Mouse (Mus musculus): ENCODE measurements around the gene Foxk1. TPM values are rescaled to one million over a fixed set of nuclear protein-coding genes. Genes with fewer than 3 reads are reported as not detected.

Foxk1 gene
- total and polyA plus RNA-seq, 2 experiments, result 3.0 to 7.6 TPM

GRCm38 (mm10) chr5:142423701-142424100 lies 22.4 kb downstream of the Foxk1 start:
- Histone ChIP-seq H3K4me1 (ENCODE audit: control insufficient read depth, insufficient read depth, low read length) (peaks cover 34% of the 10 kb centered on the region), H3K79me2 (ENCODE audit: control insufficient read depth, insufficient read depth, low read length) (peaks cover 43% of the 10 kb centered on the region), H3K9ac (ENCODE audit: low read depth, low read length) (no peak overlapping the region), H3K4me3 (ENCODE audit: insufficient read depth, low read depth, low read length) (no peak overlapping the region), H3K27me3 (ENCODE audit: control insufficient read depth, insufficient read depth, low read length) (no peaks in the 10 kb centered on the region), H3K36me3 (ENCODE audit: control insufficient read depth, insufficient read depth, low read length) (no peaks in the 10 kb centered on the region), H3K27ac (replicated peaks; ENCODE audit: insufficient read depth, low read depth, low read length) (no peak overlapping the region)
- no peak for TF ChIP-seq POLR2A (IDR thresholded peaks at IDR 0.05; ENCODE audit: extremely low read depth, insufficient read depth, low read length)
- no peak for TF ChIP-seq CTCF (IDR thresholded peaks at IDR 0.05; ENCODE audit: low read depth, low read length)
- no peak for DNase-seq (ENCODE audit: extremely low read depth, low read depth, low spot score)
- WGBS, result 64% methylated on average over 3 of the region's 3 CpGs

- Histone ChIP-seq H3K27me3 (ENCODE audit: control insufficient read depth, insufficient read depth, low read length) (no peaks in the 10 kb centered on the region), H3K4me3 (ENCODE audit: insufficient read depth, low read depth, low read length) (peak overlapping the region; percentile 3; the same call in 1 of the 2 replicates), H3K79me2 (ENCODE audit: control insufficient read depth, insufficient read depth, low read length) (peaks cover 32% of the 10 kb centered on the region), H3K4me1 (ENCODE audit: control insufficient read depth, insufficient read depth, low read length) (peaks cover 34% of the 10 kb centered on the region), H3K9ac (ENCODE audit: low read depth, low read length) (no peak overlapping the region), H3K36me3 (ENCODE audit: control insufficient read depth, insufficient read depth, low read length) (no peaks in the 10 kb centered on the region), H3K27ac (replicated peaks; ENCODE audit: insufficient read depth, low read depth, low read length) (peak overlapping the region; percentile 62)
- WGBS, result 18% methylated on average over 13 of the region's 13 CpGs
- TF ChIP-seq POLR2A (IDR thresholded peaks at IDR 0.05; ENCODE audit: extremely low read depth, insufficient read depth, low read length) (no peak), CTCF (IDR thresholded peaks at IDR 0.05; ENCODE audit: low read depth, low read length) (no peak)
- peak; percentile 66 for DNase-seq (ENCODE audit: extremely low read depth, low read depth, low spot score)
These were observed 23.5 kb downstream of the Foxk1 start for GRCm38 (mm10) chr5:142424627-142425349.

GRCm38 (mm10) chr5:142426476-142426875 lies 25.2 kb downstream of the Foxk1 start:
- H3K27ac ChIP-seq (replicated peaks; ENCODE audit: insufficient read depth, low read depth, low read length), result 0 out of 2 replicates have a peak overlapping the region, but pooled peaks have one; percentile 13
- peaks cover 41% of the 10 kb centered on the region for H3K4me1 ChIP-seq (ENCODE audit: control insufficient read depth, insufficient read depth, low read length)
- no peaks in the 10 kb centered on the region for H3K36me3 ChIP-seq (ENCODE audit: control insufficient read depth, insufficient read depth, low read length)
- peaks cover 35% of the 10 kb centered on the region; the same call in 1 of the 2 replicates for H3K79me2 ChIP-seq (ENCODE audit: control insufficient read depth, insufficient read depth, low read length)
- WGBS, result 59% methylated on average over 2 of the region's 2 CpGs
- H3K4me3 ChIP-seq (ENCODE audit: insufficient read depth, low read depth, low read length), result no peak overlapping the region
- no peak overlapping the region for H3K9ac ChIP-seq (ENCODE audit: low read depth, low read length)
- no peaks in the 10 kb centered on the region for H3K27me3 ChIP-seq (ENCODE audit: control insufficient read depth, insufficient read depth, low read length)
- peak; percentile 71 for DNase-seq (ENCODE audit: extremely low read depth, low read depth, low spot score)
- no peak for TF ChIP-seq CTCF (IDR thresholded peaks at IDR 0.05; ENCODE audit: low read depth, low read length)
- no peak for TF ChIP-seq POLR2A (IDR thresholded peaks at IDR 0.05; ENCODE audit: extremely low read depth, insufficient read depth, low read length)

- Histone ChIP-seq H3K27me3 (ENCODE audit: control insufficient read depth, insufficient read depth, low read length) (no peaks in the 10 kb centered on the region), H3K9ac (ENCODE audit: low read depth, low read length) (no peak overlapping the region), H3K79me2 (ENCODE audit: control insufficient read depth, insufficient read depth, low read length) (peaks cover 31% of the 10 kb centered on the region; the same call in 1 of the 2 replicates), H3K4me3 (ENCODE audit: insufficient read depth, low read depth, low read length) (no peak overlapping the region), H3K36me3 (ENCODE audit: control insufficient read depth, insufficient read depth, low read length) (no peaks in the 10 kb centered on the region), H3K27ac (replicated peaks; ENCODE audit: insufficient read depth, low read depth, low read length) (no peak overlapping the region), H3K4me1 (ENCODE audit: control insufficient read depth, insufficient read depth, low read length) (peaks cover 45% of the 10 kb centered on the region)
- 86% methylated on average over 10 of the region's 10 CpGs for WGBS
- TF ChIP-seq POLR2A (IDR thresholded peaks at IDR 0.05; ENCODE audit: extremely low read depth, insufficient read depth, low read length) (no peak), CTCF (IDR thresholded peaks at IDR 0.05; ENCODE audit: low read depth, low read length) (no peak)
- DNase-seq (ENCODE audit: extremely low read depth, low read depth, low spot score), result no peak
These were observed 26.6 kb downstream of the Foxk1 start for GRCm38 (mm10) chr5:142427876-142428275.

- no peak overlapping the region for H3K27ac ChIP-seq (replicated peaks; ENCODE audit: insufficient read depth, low read depth, low read length)
- no peaks in the 10 kb centered on the region for H3K36me3 ChIP-seq (ENCODE audit: control insufficient read depth, insufficient read depth, low read length)
- H3K4me1 ChIP-seq (ENCODE audit: control insufficient read depth, insufficient read depth, low read length), result peaks cover 49% of the 10 kb centered on the region
- H3K4me3 ChIP-seq (ENCODE audit: insufficient read depth, low read depth, low read length), result no peak overlapping the region
- 84% methylated on average over 6 of the region's 6 CpGs for WGBS
- DNase-seq (ENCODE audit: extremely low read depth, low read depth, low spot score), result no peak
- no peak for TF ChIP-seq CTCF (IDR thresholded peaks at IDR 0.05; ENCODE audit: low read depth, low read length)
- TF ChIP-seq POLR2A (IDR thresholded peaks at IDR 0.05; ENCODE audit: extremely low read depth, insufficient read depth, low read length), result no peak
- no peaks in the 10 kb centered on the region for H3K27me3 ChIP-seq (ENCODE audit: control insufficient read depth, insufficient read depth, low read length)
- H3K9ac ChIP-seq (ENCODE audit: low read depth, low read length), result no peak overlapping the region
- H3K79me2 ChIP-seq (ENCODE audit: control insufficient read depth, insufficient read depth, low read length), result peaks cover 36% of the 10 kb centered on the region; the same call in 1 of the 2 replicates
These were observed 27.4 kb downstream of the Foxk1 start for GRCm38 (mm10) chr5:142428691-142429090.

GRCm38 (mm10) chr5:142431029-142431428 lies 29.7 kb downstream of the Foxk1 start:
- no peaks in the 10 kb centered on the region for H3K27me3 ChIP-seq (ENCODE audit: control insufficient read depth, insufficient read depth, low read length)
- peaks cover 52% of the 10 kb centered on the region; the same call in 1 of the 2 replicates for H3K79me2 ChIP-seq (ENCODE audit: control insufficient read depth, insufficient read depth, low read length)
- no peak overlapping the region for H3K9ac ChIP-seq (ENCODE audit: low read depth, low read length)
- no peak overlapping the region for H3K4me3 ChIP-seq (ENCODE audit: insufficient read depth, low read depth, low read length)
- H3K4me1 ChIP-seq (ENCODE audit: control insufficient read depth, insufficient read depth, low read length), result peaks cover 28% of the 10 kb centered on the region
- peak overlapping the region; percentile 37; the same call in 1 of the 2 replicates for H3K27ac ChIP-seq (replicated peaks; ENCODE audit: insufficient read depth, low read depth, low read length)
- no peak for DNase-seq (ENCODE audit: extremely low read depth, low read depth, low spot score)
- no peak for TF ChIP-seq POLR2A (IDR thresholded peaks at IDR 0.05; ENCODE audit: extremely low read depth, insufficient read depth, low read length)
- no peak for TF ChIP-seq CTCF (IDR thresholded peaks at IDR 0.05; ENCODE audit: low read depth, low read length)
- peaks cover 7% of the 10 kb centered on the region; the same call in 1 of the 2 replicates for H3K36me3 ChIP-seq (ENCODE audit: control insufficient read depth, insufficient read depth, low read length)
- WGBS, result 89% methylated on average over 12 of the region's 12 CpGs

All from liver, adult 2 months (tissue).